ENCODE assay signal across 20 mouse cellular contexts in the genomic region with DNA sequence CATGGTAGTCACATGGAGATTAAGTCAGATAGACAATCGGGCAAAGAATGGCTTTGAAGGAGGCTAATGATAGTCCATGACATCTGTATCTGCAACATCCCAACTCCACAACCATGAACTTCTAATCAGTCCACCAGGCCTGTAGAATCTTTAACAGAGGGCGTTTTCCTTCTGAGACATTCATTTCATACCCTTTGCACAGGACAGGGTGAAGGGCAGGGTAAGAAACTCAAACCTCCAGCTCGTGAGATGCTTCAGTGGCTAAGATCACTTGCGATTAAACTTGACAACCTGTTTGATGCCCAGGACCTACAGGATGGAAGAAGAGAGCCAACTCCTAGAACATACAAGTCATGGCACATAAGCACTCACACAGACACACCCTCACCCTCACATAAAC. TPM values are rescaled to one million over a fixed set of nuclear protein-coding genes. Genes with fewer than 3 reads are reported as not detected.
DNase-seq lines count a peak whose midpoint lies in the region; ATAC-seq and TF ChIP-seq lines count a peak whose summit lies in the region.
"Had no signal": no experiment of that assay in that cellular context is flagged by ENCODE, and none has a peak within 500 bp of the region (broad histone marks: within the 10 kb centered on the region; RNA-seq: fewer than 3 reads in every experiment).

No protein-coding gene starts in this region.

- ATAC-seq in liver, postnatal 0 days, result no peak
- ATAC-seq in liver, embryonic 11.5 days (replicated peaks; ENCODE audit: low FRiP score), result no peak
- no peak for ATAC-seq in kidney, postnatal 0 days (replicated peaks; ENCODE audit: low FRiP score, low read depth)
- ATAC-seq: forebrain, embryonic 15.5 days had no signal

- H3K4me1 ChIP-seq in liver, postnatal 0 days (ENCODE audit: insufficient read depth), result peaks cover 6% of the 10 kb centered on the region; the same call in 1 of the 2 replicates
- H3K4me1 ChIP-seq in liver, embryonic 11.5 days (replicated peaks; ENCODE audit: control insufficient read depth, insufficient read depth, low read length), result 0 out of 2 replicates have a peak, but pooled peaks cover 3% of the 10 kb centered on the region
- no peaks in the 10 kb centered on the region for H3K4me1 ChIP-seq in kidney, postnatal 0 days (replicated peaks; ENCODE audit: insufficient read depth, low read length)
- H3K4me1 ChIP-seq: embryonic facial prominence, embryonic 12.5 days had no signal

- H3K9me3 ChIP-seq in liver, postnatal 0 days (ENCODE audit: low read length), result no peaks in the 10 kb centered on the region
- H3K9me3 ChIP-seq in liver, embryonic 11.5 days (ENCODE audit: control insufficient read depth, low read length), result no peaks in the 10 kb centered on the region
- no peaks in the 10 kb centered on the region for H3K9me3 ChIP-seq in kidney, postnatal 0 days (replicated peaks; ENCODE audit: low read length)
- H3K9me3 ChIP-seq: embryonic facial prominence, embryonic 12.5 days; forebrain, embryonic 15.5 days; G1E; heart, embryonic 15.5 days; hindbrain, embryonic 13.5 days had no signal

- no peak for TF ChIP-seq EP300 in liver, postnatal 0 days (IDR thresholded peaks at IDR 0.05; ENCODE audit: low read depth)

- peak overlapping the region; percentile 66 for H3K27ac ChIP-seq in liver, postnatal 0 days (ENCODE audit: low read depth)
- no peak overlapping the region for H3K27ac ChIP-seq in liver, embryonic 11.5 days (ENCODE audit: low read depth, low read length)
- H3K27ac ChIP-seq in kidney, postnatal 0 days, result peak overlapping the region; percentile 71
- H3K27ac ChIP-seq: embryonic facial prominence, embryonic 12.5 days; forebrain, embryonic 15.5 days; heart, adult 2 months; heart, embryonic 15.5 days; hindbrain, embryonic 13.5 days had no signal

- peak; percentile 66 for DNase-seq in kidney, adult 9 months
- no peak for DNase-seq in kidney, postnatal 14 days
- no peak for DNase-seq in liver, postnatal 0 days
- DNase-seq in liver, embryonic 11.5 days (ENCODE audit: low spot score), result no peak
- DNase-seq in kidney, postnatal 0 days (ENCODE audit: low spot score), result no peak
- no peak for DNase-seq in urinary bladder, postnatal 4 days (ENCODE audit: low spot score in 2 of 2)
- DNase-seq: adrenal gland, postnatal 10 days; cerebellum, adult 11 months; cerebellum, adult 9-10 months; cerebellum, postnatal 25 days; gastrocnemius, postnatal 10 days; heart, adult 2 months; heart, postnatal 14 days had no signal

- no peak overlapping the region for H3K4me3 ChIP-seq in liver, postnatal 0 days (ENCODE audit: low read depth, low read length)
- no peak overlapping the region for H3K4me3 ChIP-seq in liver, embryonic 11.5 days (ENCODE audit: low read depth, low read length)
- H3K4me3 ChIP-seq in kidney, postnatal 0 days (replicated peaks; ENCODE audit: low read depth, low read length), result no peak overlapping the region
- H3K4me3 ChIP-seq: embryonic facial prominence, embryonic 12.5 days; forebrain, embryonic 15.5 days; heart, adult 2 months; heart, embryonic 15.5 days; hindbrain, embryonic 13.5 days had no signal

- WGBS in liver, postnatal 0 days (ENCODE audit: insufficient replicate concordance), result 85% methylated on average over 4 of the region's 4 CpGs
- WGBS in liver, embryonic 11.5 days, result 75% methylated on average over 4 of the region's 4 CpGs
- WGBS in kidney, postnatal 0 days, result 75% methylated on average over 4 of the region's 4 CpGs

- no peaks in the 10 kb centered on the region for H3K27me3 ChIP-seq in liver, postnatal 0 days (ENCODE audit: insufficient read depth, low read length)
- H3K27me3 ChIP-seq in liver, embryonic 11.5 days (replicated peaks; ENCODE audit: control insufficient read depth, insufficient read depth, low read length), result no peaks in the 10 kb centered on the region
- no peaks in the 10 kb centered on the region for H3K27me3 ChIP-seq in kidney, postnatal 0 days (ENCODE audit: insufficient read depth, low read length)
- H3K27me3 ChIP-seq: CH12.LX; embryonic facial prominence, embryonic 12.5 days; forebrain, embryonic 15.5 days; heart, embryonic 15.5 days; hindbrain, embryonic 13.5 days had no signal

- TF ChIP-seq CTCF in liver, postnatal 0 days (IDR thresholded peaks at IDR 0.05; ENCODE audit: low read depth), result no peak
- TF ChIP-seq CTCF in kidney, postnatal 0 days (IDR thresholded peaks at IDR 0.05; ENCODE audit: low read depth), result no peak

- H3K9ac ChIP-seq in liver, postnatal 0 days (replicated peaks), result no peak overlapping the region
- H3K9ac ChIP-seq in liver, embryonic 11.5 days (ENCODE audit: low read depth, low read length), result no peak overlapping the region
- H3K9ac ChIP-seq in kidney, postnatal 0 days (ENCODE audit: low read depth, low read length), result no peak overlapping the region
- H3K9ac ChIP-seq: embryonic facial prominence, embryonic 12.5 days; forebrain, embryonic 15.5 days; heart, embryonic 15.5 days; hindbrain, embryonic 13.5 days had no signal

- no peaks in the 10 kb centered on the region for H3K36me3 ChIP-seq in liver, postnatal 0 days (replicated peaks; ENCODE audit: insufficient read depth, low read length)
- H3K36me3 ChIP-seq in liver, embryonic 11.5 days (ENCODE audit: control insufficient read depth, insufficient read depth, low read length), result no peaks in the 10 kb centered on the region
- no peaks in the 10 kb centered on the region for H3K36me3 ChIP-seq in kidney, postnatal 0 days (ENCODE audit: insufficient read depth, low read length)
- H3K36me3 ChIP-seq: embryonic facial prominence, embryonic 12.5 days; forebrain, embryonic 15.5 days; G1E; heart, embryonic 15.5 days; hindbrain, embryonic 13.5 days had no signal

- no peak overlapping the region for H3K4me2 ChIP-seq in liver, postnatal 0 days (ENCODE audit: low read depth, low read length)
- H3K4me2 ChIP-seq in liver, embryonic 11.5 days, result no peak overlapping the region
- no peak overlapping the region for H3K4me2 ChIP-seq in kidney, postnatal 0 days (ENCODE audit: low read length)
- H3K4me2 ChIP-seq: embryonic facial prominence, embryonic 12.5 days; forebrain, embryonic 15.5 days; heart, embryonic 11.5 days; heart, embryonic 15.5 days; hindbrain, embryonic 13.5 days had no signal

RNA-seq across cellular contexts. Expression of a gene that starts 19.6 kb away (rescaled TPM):
- polyA plus RNA-seq in liver, postnatal 0 days (2015; fragmentation: Nextera tagmentation; extraction: Ambion mirVana), result 703 and 719 TPM in 2 replicates
- polyA plus RNA-seq in liver, embryonic 11.5 days (2014; fragmentation: Nextera tagmentation; extraction: Ambion mirVana), result 942 and 1,011 TPM in 2 replicates
- 1,543 and 1,561 TPM in 2 replicates for polyA plus RNA-seq in kidney, postnatal 0 days (2015; fragmentation: Nextera tagmentation; extraction: Ambion mirVana)

RNA-seq across cellular contexts. Expression of a gene that starts 58.7 kb away (rescaled TPM):
- 92.5 and 94.9 TPM in 2 replicates for polyA plus RNA-seq in liver, postnatal 0 days (2015; fragmentation: Nextera tagmentation; extraction: Ambion mirVana)
- 106 and 117 TPM in 2 replicates for polyA plus RNA-seq in liver, embryonic 11.5 days (2014; fragmentation: Nextera tagmentation; extraction: Ambion mirVana)
- 157 and 163 TPM in 2 replicates for polyA plus RNA-seq in kidney, postnatal 0 days (2015; fragmentation: Nextera tagmentation; extraction: Ambion mirVana)

RNA-seq across cellular contexts. Expression of a gene that starts 58.9 kb away (rescaled TPM):
- 9.2 TPM in 2 replicates for polyA plus RNA-seq in liver, postnatal 0 days (2015; fragmentation: Nextera tagmentation; extraction: Ambion mirVana)
- polyA plus RNA-seq in liver, embryonic 11.5 days (2014; fragmentation: Nextera tagmentation; extraction: Ambion mirVana), result 32.2 and 34.1 TPM in 2 replicates
- polyA plus RNA-seq in kidney, postnatal 0 days (2015; fragmentation: Nextera tagmentation; extraction: Ambion mirVana), result 22.5 and 26.4 TPM in 2 replicates
